Comparison of ENCODE assay signal across 12 mouse cellular contexts in genomic region chr6:146321951-146322350, GRCm38 (mm10).
DNase-seq lines count a peak whose midpoint lies in the region; ATAC-seq and TF ChIP-seq lines count a peak whose summit lies in the region.
"Had no signal": no experiment of that assay in that cellular context is flagged by ENCODE, and none has a peak within 500 bp of the region (broad histone marks: within the 10 kb centered on the region; RNA-seq: fewer than 3 reads in every experiment).

No protein-coding gene starts in this region.

- H3K4me3 ChIP-seq in intestine, embryonic 14.5 days (ENCODE audit: low read depth, low read length) = no peak overlapping the region
- no peak overlapping the region for H3K4me3 ChIP-seq in intestine, postnatal 0 days (ENCODE audit: low read depth, low read length)
- H3K4me3 ChIP-seq in embryonic facial prominence, embryonic 10.5 days = no peak overlapping the region
- no peak overlapping the region for H3K4me3 ChIP-seq in kidney, embryonic 15.5 days (replicated peaks)
- H3K4me3 ChIP-seq: myocyte had no signal

- 20% methylated on average over 4 of the region's 4 CpGs for WGBS in intestine, embryonic 14.5 days
- WGBS in intestine, postnatal 0 days = 39% methylated on average over 4 of the region's 4 CpGs
- 79% methylated on average over 4 of the region's 4 CpGs for WGBS in embryonic facial prominence, embryonic 10.5 days
- 46% methylated on average over 4 of the region's 4 CpGs for WGBS in kidney, embryonic 15.5 days

- ATAC-seq in intestine, embryonic 14.5 days (replicated peaks; ENCODE audit: low FRiP score, low TSS enrichment, low read depth) = 0 out of 2 replicates have a peak, but pooled peaks have one; percentile 52
- ATAC-seq in intestine, postnatal 0 days = no peak
- no peak for ATAC-seq in kidney, embryonic 15.5 days (replicated peaks; ENCODE audit: low FRiP score)
- no peak for ATAC-seq in CD4-positive, CD25-positive, alpha-beta regulatory T cell, adult 4 months
- ATAC-seq: forebrain, postnatal 0 days had no signal

- no peaks in the 10 kb centered on the region for H3K27me3 ChIP-seq in intestine, embryonic 14.5 days (replicated peaks; ENCODE audit: control insufficient read depth, insufficient read depth, low read length)
- no peaks in the 10 kb centered on the region for H3K27me3 ChIP-seq in intestine, postnatal 0 days (replicated peaks; ENCODE audit: control insufficient read depth, insufficient read depth, low read length)
- H3K27me3 ChIP-seq in embryonic facial prominence, embryonic 10.5 days (replicated peaks; ENCODE audit: low read depth, poor library complexity, severe bottlenecking) = no peaks in the 10 kb centered on the region
- no peaks in the 10 kb centered on the region for H3K27me3 ChIP-seq in kidney, embryonic 15.5 days

- H3K27ac ChIP-seq in intestine, embryonic 14.5 days (ENCODE audit: low read depth) = peak overlapping the region; percentile 24; the same call in 1 of the 2 replicates
- no peak overlapping the region for H3K27ac ChIP-seq in intestine, postnatal 0 days (ENCODE audit: low read depth, low read length)
- H3K27ac ChIP-seq in embryonic facial prominence, embryonic 10.5 days (replicated peaks) = peak overlapping the region; percentile 51; the same call in 1 of the 2 replicates
- H3K27ac ChIP-seq in kidney, embryonic 15.5 days = peak overlapping the region; percentile 6; the same call in 1 of the 2 replicates
- H3K27ac ChIP-seq: macrophage had no signal

- no peak overlapping the region for H3K9ac ChIP-seq in intestine, embryonic 14.5 days (ENCODE audit: low read length)
- no peak overlapping the region for H3K9ac ChIP-seq in intestine, postnatal 0 days (ENCODE audit: low read depth, low read length)
- H3K9ac ChIP-seq in kidney, embryonic 15.5 days = no peak overlapping the region
- H3K9ac ChIP-seq: forebrain, postnatal 0 days had no signal

- no peaks in the 10 kb centered on the region for H3K9me3 ChIP-seq in intestine, embryonic 14.5 days (ENCODE audit: control insufficient read depth, low read length)
- H3K9me3 ChIP-seq in intestine, postnatal 0 days (ENCODE audit: control insufficient read depth) = no peaks in the 10 kb centered on the region
- H3K9me3 ChIP-seq in embryonic facial prominence, embryonic 10.5 days = no peaks in the 10 kb centered on the region
- H3K9me3 ChIP-seq in kidney, embryonic 15.5 days (replicated peaks) = no peaks in the 10 kb centered on the region

- H3K4me1 ChIP-seq in intestine, embryonic 14.5 days (replicated peaks; ENCODE audit: control insufficient read depth, insufficient read depth, low read length) = peaks cover 19% of the 10 kb centered on the region
- H3K4me1 ChIP-seq in intestine, postnatal 0 days (replicated peaks; ENCODE audit: control insufficient read depth, insufficient read depth, low read length) = no peaks in the 10 kb centered on the region
- peaks cover 36% of the 10 kb centered on the region for H3K4me1 ChIP-seq in embryonic facial prominence, embryonic 10.5 days
- peaks cover 25% of the 10 kb centered on the region for H3K4me1 ChIP-seq in kidney, embryonic 15.5 days

- peak; percentile 56 for DNase-seq in intestine, embryonic 14.5 days (ENCODE audit: low spot score)
- DNase-seq in embryonic facial prominence, embryonic 10.5 days (ENCODE audit: low spot score) = no peak
- DNase-seq in lung, postnatal 10 days = peak; percentile 22
- DNase-seq in embryo, embryonic 11 days = no peak
- DNase-seq: cerebellum, postnatal 14 days; forebrain, postnatal 0 days; thymus, postnatal 36 days had no signal

- no peaks in the 10 kb centered on the region for H3K36me3 ChIP-seq in intestine, embryonic 14.5 days (ENCODE audit: control insufficient read depth, insufficient read depth, low read length)
- H3K36me3 ChIP-seq in intestine, postnatal 0 days (ENCODE audit: control insufficient read depth, insufficient read depth) = peaks cover 7% of the 10 kb centered on the region
- no peaks in the 10 kb centered on the region for H3K36me3 ChIP-seq in embryonic facial prominence, embryonic 10.5 days (replicated peaks)
- no peaks in the 10 kb centered on the region for H3K36me3 ChIP-seq in kidney, embryonic 15.5 days

- no peak for TF ChIP-seq CTCF in intestine, postnatal 0 days (IDR thresholded peaks at IDR 0.05; ENCODE audit: low read depth)

- H3K4me2 ChIP-seq in intestine, embryonic 14.5 days (ENCODE audit: low read length) = no peak overlapping the region
- no peak overlapping the region for H3K4me2 ChIP-seq in intestine, postnatal 0 days (replicated peaks; ENCODE audit: low read depth)
- H3K4me2 ChIP-seq in kidney, embryonic 15.5 days = no peak overlapping the region

Comparison
In these comparisons a context has a peak if more than half of its experiments do, and no peak if none do; other contexts are left out.
1. DNase-seq: peak in intestine, embryonic 14.5 days (single experiment) and lung, postnatal 10 days (single experiment); none in embryonic facial prominence, embryonic 10.5 days (single experiment) and embryo, embryonic 11 days (single experiment).